Mouse (Mus musculus): ENCODE data around the gene Trim63. TPM values are rescaled to one million over a fixed set of nuclear protein-coding genes. Genes with fewer than 3 reads are reported as not detected.

The Trim63 gene
- polyA plus RNA-seq, 1 experiment: 29.1 TPM

GRCm38 (mm10) chr4:134348078-134348477, 33.2 kb downstream of the Trim63 start:
- Histone ChIP-seq H3K79me2 (ENCODE audit: control insufficient read depth, insufficient read depth) (no peaks in the 10 kb centered on the region), H3K4me3 (no peak overlapping the region), H3K4me2 (ENCODE audit: low read depth) (no peak overlapping the region), H3ac (ENCODE audit: control insufficient read depth, insufficient read length) (no peak overlapping the region), H3K27me3 (ENCODE audit: control insufficient read depth, insufficient read depth, insufficient read length) (peaks cover 27% of the 10 kb centered on the region), H3K36me3 (ENCODE audit: control insufficient read depth, insufficient read depth) (no peaks in the 10 kb centered on the region)
- TF ChIP-seq USF1 (IDR thresholded peaks at IDR 0.05; ENCODE audit: low read depth): no peak
- TF ChIP-seq MYOG (IDR thresholded peaks at IDR 0.05; ENCODE audit: control insufficient read depth in 1 of 3, insufficient read depth in 1 of 3, insufficient read length in 2 of 3, low read depth in 2 of 3): no peak
- no peak for TF ChIP-seq TCF3 (IDR thresholded peaks at IDR 0.05; ENCODE audit: insufficient read length, low read depth)
- TF ChIP-seq TCF12 (IDR thresholded peaks at IDR 0.05; ENCODE audit: insufficient read depth, poor library complexity, severe bottlenecking): no peak
- TF ChIP-seq SRF (IDR thresholded peaks at IDR 0.05; ENCODE audit: control insufficient read depth, insufficient read length, low read depth): no peak
- no peak for TF ChIP-seq E2F4 (IDR thresholded peaks at IDR 0.05; ENCODE audit: insufficient read depth)
- no peak for TF ChIP-seq MYOD1 (IDR thresholded peaks at IDR 0.05; ENCODE audit: control insufficient read depth in 1 of 3, insufficient read length in 2 of 3, low read depth in 2 of 3)
- TF ChIP-seq CEBPB (IDR thresholded peaks at IDR 0.05; ENCODE audit: insufficient read depth, poor library complexity, severe bottlenecking): no peak
- no peak for TF ChIP-seq MAX (IDR thresholded peaks at IDR 0.05; ENCODE audit: low read depth)
- no peak for TF ChIP-seq REST (IDR thresholded peaks at IDR 0.05; ENCODE audit: insufficient read depth, insufficient read length)
- no peak for TF ChIP-seq POLR2AphosphoS2 (IDR thresholded peaks at IDR 0.05; ENCODE audit: insufficient read length, low read depth)
- TF ChIP-seq POLR2A (IDR thresholded peaks at IDR 0.05; ENCODE audit: insufficient read length, low read depth): no peak

GRCm38 (mm10) chr4:134348545-134348944, 33.6 kb downstream of the Trim63 start:
- H3K27me3 ChIP-seq (ENCODE audit: control insufficient read depth, insufficient read depth, insufficient read length): peaks cover 22% of the 10 kb centered on the region
- no peaks in the 10 kb centered on the region for H3K36me3 ChIP-seq (ENCODE audit: control insufficient read depth, insufficient read depth)
- H3ac ChIP-seq (ENCODE audit: control insufficient read depth, insufficient read length): no peak overlapping the region
- H3K4me2 ChIP-seq (ENCODE audit: low read depth): no peak overlapping the region
- H3K4me3 ChIP-seq: no peak overlapping the region
- TF ChIP-seq MYOG (IDR thresholded peaks at IDR 0.05; ENCODE audit: control insufficient read depth in 1 of 3, insufficient read depth in 1 of 3, insufficient read length in 2 of 3, low read depth in 2 of 3) (no peak), POLR2AphosphoS2 (IDR thresholded peaks at IDR 0.05; ENCODE audit: insufficient read length, low read depth) (no peak), MYOD1 (IDR thresholded peaks at IDR 0.05; ENCODE audit: control insufficient read depth in 1 of 3, insufficient read length in 2 of 3, low read depth in 2 of 3) (no peak), E2F4 (IDR thresholded peaks at IDR 0.05; ENCODE audit: insufficient read depth) (no peak), USF1 (IDR thresholded peaks at IDR 0.05; ENCODE audit: low read depth) (no peak), SRF (IDR thresholded peaks at IDR 0.05; ENCODE audit: control insufficient read depth, insufficient read length, low read depth) (no peak), TCF3 (IDR thresholded peaks at IDR 0.05; ENCODE audit: insufficient read length, low read depth) (no peak), CEBPB (IDR thresholded peaks at IDR 0.05; ENCODE audit: insufficient read depth, poor library complexity, severe bottlenecking) (no peak), REST (IDR thresholded peaks at IDR 0.05; ENCODE audit: insufficient read depth, insufficient read length) (no peak), POLR2A (IDR thresholded peaks at IDR 0.05; ENCODE audit: insufficient read length, low read depth) (no peak), MAX (IDR thresholded peaks at IDR 0.05; ENCODE audit: low read depth) (no peak), TCF12 (IDR thresholded peaks at IDR 0.05; ENCODE audit: insufficient read depth, poor library complexity, severe bottlenecking) (no peak)
- H3K79me2 ChIP-seq (ENCODE audit: control insufficient read depth, insufficient read depth): no peaks in the 10 kb centered on the region

- no peak overlapping the region for H3ac ChIP-seq (ENCODE audit: control insufficient read depth, insufficient read length)
Measured at GRCm38 (mm10) chr4:134349829-134350228, 34.9 kb downstream of the Trim63 start.

GRCm38 (mm10) chr4:134350641-134351040, 35.7 kb downstream of the Trim63 start:
- TF ChIP-seq MAX (IDR thresholded peaks at IDR 0.05; ENCODE audit: low read depth) (no peak), POLR2AphosphoS2 (IDR thresholded peaks at IDR 0.05; ENCODE audit: insufficient read length, low read depth) (no peak), REST (IDR thresholded peaks at IDR 0.05; ENCODE audit: insufficient read depth, insufficient read length) (no peak), E2F4 (IDR thresholded peaks at IDR 0.05; ENCODE audit: insufficient read depth) (no peak)
- Histone ChIP-seq H3K79me2 (ENCODE audit: control insufficient read depth, insufficient read depth) (no peaks in the 10 kb centered on the region), H3ac (ENCODE audit: control insufficient read depth, insufficient read length) (no peak overlapping the region), H3K4me2 (ENCODE audit: low read depth) (no peak overlapping the region), H3K27me3 (ENCODE audit: control insufficient read depth, insufficient read depth, insufficient read length) (peaks cover 12% of the 10 kb centered on the region), H3K4me3 (no peak overlapping the region), H3K36me3 (ENCODE audit: control insufficient read depth, insufficient read depth) (no peaks in the 10 kb centered on the region)

More at GRCm38 (mm10) chr4:134349829-134350228, 34.9 kb downstream of the Trim63 start:
- H3K4me3 ChIP-seq: no peak overlapping the region
- no peak overlapping the region for H3K4me2 ChIP-seq (ENCODE audit: low read depth)
- H3K36me3 ChIP-seq (ENCODE audit: control insufficient read depth, insufficient read depth): no peaks in the 10 kb centered on the region
- H3K79me2 ChIP-seq (ENCODE audit: control insufficient read depth, insufficient read depth): no peaks in the 10 kb centered on the region
- TF ChIP-seq TCF3 (IDR thresholded peaks at IDR 0.05; ENCODE audit: insufficient read length, low read depth): no peak
- no peak for TF ChIP-seq USF1 (IDR thresholded peaks at IDR 0.05; ENCODE audit: low read depth)
- no peak for TF ChIP-seq SRF (IDR thresholded peaks at IDR 0.05; ENCODE audit: control insufficient read depth, insufficient read length, low read depth)
- TF ChIP-seq TCF12 (IDR thresholded peaks at IDR 0.05; ENCODE audit: insufficient read depth, poor library complexity, severe bottlenecking): no peak
- TF ChIP-seq MYOG (IDR thresholded peaks at IDR 0.05; ENCODE audit: control insufficient read depth in 1 of 3, insufficient read depth in 1 of 3, insufficient read length in 2 of 3, low read depth in 2 of 3): no peak
- TF ChIP-seq E2F4 (IDR thresholded peaks at IDR 0.05; ENCODE audit: insufficient read depth): no peak
- no peak for TF ChIP-seq MYOD1 (IDR thresholded peaks at IDR 0.05; ENCODE audit: control insufficient read depth in 1 of 3, insufficient read length in 2 of 3, low read depth in 2 of 3)
- no peak for TF ChIP-seq REST (IDR thresholded peaks at IDR 0.05; ENCODE audit: insufficient read depth, insufficient read length)
- TF ChIP-seq POLR2AphosphoS2 (IDR thresholded peaks at IDR 0.05; ENCODE audit: insufficient read length, low read depth): no peak
- no peak for TF ChIP-seq POLR2A (IDR thresholded peaks at IDR 0.05; ENCODE audit: insufficient read length, low read depth)
- TF ChIP-seq CEBPB (IDR thresholded peaks at IDR 0.05; ENCODE audit: insufficient read depth, poor library complexity, severe bottlenecking): no peak
- no peak for TF ChIP-seq MAX (IDR thresholded peaks at IDR 0.05; ENCODE audit: low read depth)
- H3K27me3 ChIP-seq (ENCODE audit: control insufficient read depth, insufficient read depth, insufficient read length): peaks cover 16% of the 10 kb centered on the region
